Mouse (Mus musculus) layer of hippocampus, adult 9-11 months (tissue): ENCODE measurements around the gene Srgap1.

Source experiments
- DNase-seq: peaks from one replicate; pipeline ENCODE4 v3.0.0; 2022

Gene Srgap1

GRCm38 (mm10) chr10:122016631-122017030, 30.5 kb downstream of the Srgap1 start:
- DNase-seq, result no peak

- no peak for DNase-seq
These were observed 34.8 kb downstream of the Srgap1 start for GRCm38 (mm10) chr10:122012321-122012720.

- no peak for DNase-seq
These were observed 38.3 kb downstream of the Srgap1 start for GRCm38 (mm10) chr10:122008731-122009391.

- DNase-seq, result no peak
These were observed 38.8 kb downstream of the Srgap1 start for GRCm38 (mm10) chr10:122008370-122008730.

- no peak for DNase-seq
These were observed 40.5 kb downstream of the Srgap1 start for GRCm38 (mm10) chr10:122006606-122007005.

GRCm38 (mm10) chr10:122006151-122006550, 41.0 kb downstream of the Srgap1 start:
- no peak for DNase-seq

- no peak for DNase-seq
These were observed 41.6 kb downstream of the Srgap1 start for GRCm38 (mm10) chr10:122005560-122005959.

GRCm38 (mm10) chr10:122002930-122003329, 44.2 kb downstream of the Srgap1 start:
- DNase-seq, result no peak

- DNase-seq, result no peak
These were observed 48.3 kb downstream of the Srgap1 start for GRCm38 (mm10) chr10:121998806-121999205.

- DNase-seq, result no peak
These were observed 50.6 kb downstream of the Srgap1 start for GRCm38 (mm10) chr10:121996500-121996899.

GRCm38 (mm10) chr10:121995448-121995847, 51.7 kb downstream of the Srgap1 start:
- no peak for DNase-seq

- no peak for DNase-seq
These were observed 52.5 kb downstream of the Srgap1 start for GRCm38 (mm10) chr10:121994660-121995059.

- no peak for DNase-seq
These were observed 54.5 kb downstream of the Srgap1 start for GRCm38 (mm10) chr10:121992609-121993008.

GRCm38 (mm10) chr10:121986997-121987396, 60.1 kb downstream of the Srgap1 start:
- no peak for DNase-seq

- DNase-seq, result no peak
These were observed 62.2 kb downstream of the Srgap1 start for GRCm38 (mm10) chr10:121984887-121985286.

- DNase-seq, result no peak
These were observed 63.0 kb downstream of the Srgap1 start for GRCm38 (mm10) chr10:121983993-121984610.

- no peak for DNase-seq
These were observed 71.8 kb downstream of the Srgap1 start for GRCm38 (mm10) chr10:121975330-121975729.

GRCm38 (mm10) chr10:121974591-121974990, 72.5 kb downstream of the Srgap1 start:
- DNase-seq, result no peak

- DNase-seq, result no peak
These were observed 73.8 kb downstream of the Srgap1 start for GRCm38 (mm10) chr10:121973281-121973680.

- DNase-seq, result no peak
These were observed 74.7 kb downstream of the Srgap1 start for GRCm38 (mm10) chr10:121972249-121972892.

- no peak for DNase-seq
These were observed 75.5 kb downstream of the Srgap1 start for GRCm38 (mm10) chr10:121971658-121972057.

GRCm38 (mm10) chr10:121970912-121971311, 76.2 kb downstream of the Srgap1 start:
- no peak for DNase-seq

- DNase-seq, result peak; percentile 47
These were observed 83.0 kb downstream of the Srgap1 start for GRCm38 (mm10) chr10:121964114-121964513.

GRCm38 (mm10) chr10:121962053-121962452, 85.1 kb downstream of the Srgap1 start:
- DNase-seq, result no peak
